Mouse (Mus musculus): ENCODE data around the gene Slc38a11.

Slc38a11 gene

GRCm38 (mm10) chr2:65282979-65283378 lies 80.9 kb downstream of the Slc38a11 start:
- TF ChIP-seq GATA4 (IDR thresholded peaks at IDR 0.05; ENCODE audit: insufficient replicate concordance, low read length) = no peak

DNA sequence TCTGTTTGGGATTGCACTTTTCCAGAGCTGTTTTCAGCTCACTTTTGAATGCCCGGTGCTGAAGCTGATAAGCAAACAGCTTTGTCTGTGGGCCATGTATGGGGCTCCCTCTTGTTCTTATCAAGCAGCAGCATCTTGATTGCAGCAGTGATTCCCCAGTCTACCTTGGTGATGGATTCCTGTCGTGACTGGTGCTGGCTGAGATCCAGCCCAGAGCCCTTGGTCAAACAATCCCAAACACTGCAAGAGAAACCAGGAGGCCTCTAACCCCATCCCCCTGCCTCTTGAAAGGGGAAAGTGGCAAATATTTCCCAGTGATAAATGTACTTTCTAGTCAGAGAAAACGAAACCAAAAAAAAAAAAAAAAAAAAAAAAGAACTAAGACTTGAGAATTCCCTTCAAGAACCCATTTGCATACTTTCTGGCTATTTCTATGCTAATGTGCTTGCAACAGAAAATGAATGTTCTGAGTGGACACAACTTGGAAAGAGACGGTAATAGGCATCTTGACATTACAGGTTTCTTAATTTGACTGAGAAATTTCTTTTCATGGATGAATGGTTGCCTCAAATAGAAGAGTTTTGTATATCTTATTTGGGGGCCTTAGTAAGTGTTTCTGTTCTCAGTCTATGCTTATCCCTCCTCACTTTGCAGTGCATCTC lies 84.7 kb downstream of the Slc38a11 start:
- TF ChIP-seq GATA4 (IDR thresholded peaks at IDR 0.05; ENCODE audit: insufficient replicate concordance, low read length) = no peak

GRCm38 (mm10) chr2:65275443-65276061 lies 88.3 kb downstream of the Slc38a11 start:
- no peak for TF ChIP-seq GATA4 (IDR thresholded peaks at IDR 0.05; ENCODE audit: insufficient replicate concordance, low read length)

- no peak for TF ChIP-seq GATA4 (IDR thresholded peaks at IDR 0.05; ENCODE audit: insufficient replicate concordance, low read length)
These were observed 89.9 kb downstream of the Slc38a11 start for GRCm38 (mm10) chr2:65273910-65274309.

GRCm38 (mm10) chr2:65268731-65269130 lies 95.1 kb downstream of the Slc38a11 start:
- no peak for TF ChIP-seq GATA4 (IDR thresholded peaks at IDR 0.05; ENCODE audit: insufficient replicate concordance, low read length)

DNA sequence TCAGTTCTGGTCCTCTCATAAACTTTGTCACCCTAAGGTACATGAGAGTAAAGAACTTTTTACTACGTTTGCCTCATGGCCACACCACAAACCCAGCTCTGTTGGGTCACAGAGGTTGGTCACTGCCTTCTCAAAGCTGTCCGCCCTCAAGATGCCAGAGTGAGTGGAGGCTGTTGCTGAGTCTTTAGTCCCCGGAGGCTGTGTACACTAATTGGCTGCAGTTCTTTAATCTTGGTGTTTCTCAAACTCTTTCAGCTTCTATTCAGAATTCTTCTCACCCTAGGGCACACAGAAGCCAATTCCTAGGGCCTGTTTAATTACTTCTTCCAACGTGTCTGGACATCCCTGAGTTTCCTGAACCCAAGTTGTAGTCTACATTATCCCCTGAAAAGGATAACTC lies 96.0 kb downstream of the Slc38a11 start:
- no peak for TF ChIP-seq GATA4 (IDR thresholded peaks at IDR 0.05; ENCODE audit: insufficient replicate concordance, low read length)

DNA sequence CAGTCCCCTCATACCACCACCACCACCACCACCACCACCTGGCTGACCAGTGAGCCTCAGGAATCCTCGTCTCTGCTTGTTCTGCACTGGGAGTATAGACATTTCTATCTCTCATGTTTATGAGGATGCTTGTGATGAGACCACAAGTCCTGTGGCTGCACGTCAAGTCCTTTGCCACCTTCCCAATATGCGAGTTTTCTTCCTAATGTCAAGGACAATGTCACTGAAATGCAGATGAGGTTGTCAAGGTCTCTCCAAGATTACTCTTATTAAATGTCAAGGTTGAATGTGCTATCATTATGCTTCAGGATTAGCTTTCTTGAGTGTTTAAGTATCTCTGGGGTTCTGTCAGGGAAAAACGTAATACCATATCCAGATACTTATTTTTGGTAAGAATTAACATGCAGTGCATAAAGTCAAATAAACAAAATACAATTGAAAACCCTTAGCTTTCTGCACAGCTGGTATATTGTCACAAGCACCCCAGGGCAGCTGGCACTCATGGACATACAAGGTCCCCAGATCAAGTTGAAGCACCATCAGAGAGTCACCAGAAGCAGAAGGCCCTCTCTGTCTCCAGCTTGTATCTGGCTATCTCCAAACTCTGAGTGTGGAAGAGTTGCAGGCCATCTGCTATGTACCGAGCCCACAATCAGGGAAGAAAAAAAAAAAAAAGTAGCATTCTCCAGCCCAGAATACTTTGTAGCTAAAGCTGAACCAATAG lies 97.1 kb downstream of the Slc38a11 start:
- no peak for TF ChIP-seq GATA4 (IDR thresholded peaks at IDR 0.05; ENCODE audit: insufficient replicate concordance, low read length)

Measured in liver, adult (tissue).